Mouse (Mus musculus) CH12.LX (cell line): ENCODE data around the gene Gm42715.

Experiments
- CTCF ChIP-seq, 2 experiments: IDR thresholded peaks in 1 of 2; conservative IDR thresholded peaks in 1 of 2; 2 replicates each; pipeline ENCODE4 v1.5.1; 2011 to 2012; ENCODE audit warnings: low read depth in 2 of 2, low read length in 2 of 2, improper control_type of control experiment in 1 of 2, inconsistent platforms in 1 of 2, mild to moderate bottlenecking in 1 of 2, moderate library complexity in 1 of 2
- EP300 ChIP-seq: IDR thresholded peaks from 2 replicates; pipeline ENCODE4 v1.6.1; 2011; ENCODE audit warnings: low read length, improper control_type of control experiment
- UBTF ChIP-seq: IDR thresholded peaks from 2 replicates; pipeline ENCODE4 v1.6.1; 2012; ENCODE audit warnings: low read depth, mild to moderate bottlenecking, inconsistent platforms, low read length, improper control_type of control experiment, moderate library complexity

DNA sequence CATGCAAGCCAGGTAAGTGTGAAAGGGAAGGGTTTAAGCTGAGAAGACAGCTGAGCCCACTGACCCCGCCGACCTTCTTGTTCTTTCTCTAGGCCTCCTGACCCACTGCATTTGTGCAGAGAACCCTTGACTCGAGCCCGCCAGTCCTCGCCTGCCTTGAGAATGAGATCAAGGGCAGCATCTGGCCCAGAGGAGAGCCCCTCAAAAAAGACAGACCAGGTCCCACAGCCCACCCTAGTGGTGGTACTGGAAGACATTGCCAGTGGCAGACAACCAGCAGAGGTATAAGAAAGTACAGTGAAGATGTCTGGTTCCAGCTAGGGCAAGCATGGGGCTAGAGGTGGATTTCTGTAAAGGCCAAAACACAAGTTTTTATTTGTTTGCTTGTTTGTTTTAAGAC lies 45.7 kb upstream of the Gm42715 start:
- TF ChIP-seq EP300 (no peak), UBTF (no peak), CTCF (conservative IDR thresholded peaks at IDR 0.05 in 1 of 2, IDR thresholded peaks at IDR 0.05 in 1 of 2; ENCODE audit: low read depth in 2 of 2, low read length in 2 of 2) (peak in 1 of 2 experiments; percentile 44; a peak in 2 of 4 replicates)
